Mouse (Mus musculus) MEL (cell line): ENCODE results near the gene Pigk. TPM values are rescaled to one million over a fixed set of nuclear protein-coding genes. Genes with fewer than 3 reads are reported as not detected.

ENCODE experiments used
- DNase-seq: peaks from one replicate; pipeline ENCODE4 v3.0.0; 2011; ENCODE audit warnings: low read depth, low spot score
- H3K27ac ChIP-seq: 2 replicates; pipeline ENCODE4 v1.5.1; 2012; ENCODE audit warnings: low read depth, mild to moderate bottlenecking, control low read depth, low read length, moderate library complexity; ENCODE audit not compliant: control insufficient read depth
- H3K27me3 ChIP-seq, 2 experiments: fragments of 150-350 bp in 1 of 2; sonication (generic) in 1 of 2; 2 replicates each; pipeline ENCODE4 v1.6.1; 2012; ENCODE audit warnings: low read length in 2 of 2, mild to moderate bottlenecking in 2 of 2, improper control_type of control experiment in 1 of 2, moderate library complexity in 1 of 2; ENCODE audit not compliant: insufficient read depth in 2 of 2, control insufficient read depth in 1 of 2
- H3K36me3 ChIP-seq, 2 experiments: 2 replicates each; pipeline ENCODE4 v1.6.1; 2012 to 2014; ENCODE audit warnings: low read length in 2 of 2, improper control_type of control experiment in 1 of 2, inconsistent platforms in 1 of 2, mild to moderate bottlenecking in 1 of 2; ENCODE audit not compliant: insufficient read depth in 2 of 2, control insufficient read depth in 1 of 2
- H3K4me1 ChIP-seq, 2 experiments: fragments of 150-350 bp in 1 of 2; sonication (generic) in 1 of 2; 2 replicates each; pipeline ENCODE4 v1.6.1; 2012; ENCODE audit warnings: low read length in 2 of 2, improper control_type of control experiment in 1 of 2, mild to moderate bottlenecking in 1 of 2; ENCODE audit not compliant: insufficient read depth in 2 of 2, control insufficient read depth in 1 of 2
- H3K4me3 ChIP-seq, 2 experiments: fragments of 150-350 bp in 1 of 2; sonication (generic) in 1 of 2; 2 replicates each; pipeline ENCODE4 v1.5.1; 2012; ENCODE audit warnings: low read depth in 2 of 2, low read length in 2 of 2, mild to moderate bottlenecking in 2 of 2, moderate library complexity in 2 of 2, control low read depth in 1 of 2, improper control_type of control experiment in 1 of 2; ENCODE audit not compliant: control insufficient read depth in 1 of 2, insufficient read depth in 1 of 2
- H3K79me2 ChIP-seq: 2 replicates; pipeline ENCODE4 v1.6.1; 2012; ENCODE audit warnings: mild to moderate bottlenecking, low read length, moderate library complexity; ENCODE audit not compliant: control insufficient read depth, poor library complexity, insufficient read depth
- H3K9ac ChIP-seq: 2 replicates; pipeline ENCODE4 v1.6.1; 2012; ENCODE audit warnings: low read depth, mild to moderate bottlenecking, control low read depth, low read length, moderate library complexity; ENCODE audit not compliant: control insufficient read depth, poor library complexity, severe bottlenecking
- H3K9me3 ChIP-seq: fragments of 150-350 bp; sonication (generic); replicated peaks from 2 replicates; pipeline ENCODE4 v1.6.1; 2012; ENCODE audit warnings: mild to moderate bottlenecking, low read length, improper control_type of control experiment, moderate library complexity; ENCODE audit not compliant: insufficient read depth
- BHLHE40 ChIP-seq: IDR thresholded peaks from 2 replicates; pipeline ENCODE4 v1.6.1; 2012; ENCODE audit warnings: low read depth, mild to moderate bottlenecking, inconsistent platforms, low read length, improper control_type of control experiment, borderline replicate concordance
- CHD2 ChIP-seq: IDR thresholded peaks from 2 replicates; pipeline ENCODE4 v1.6.1; 2011; ENCODE audit warnings: low read length, improper control_type of control experiment
- CTCF ChIP-seq, 3 experiments: IDR thresholded peaks in 2 of 3; conservative IDR thresholded peaks in 1 of 3; 2 replicates each; pipeline ENCODE4 v1.5.1; 2011 to 2012; ENCODE audit warnings: low read length in 3 of 3, low read depth in 2 of 3, mild to moderate bottlenecking in 2 of 3, improper control_type of control experiment in 1 of 3, inconsistent platforms in 1 of 3, mixed read lengths in 1 of 3, moderate library complexity in 1 of 3; ENCODE audit not compliant: control insufficient read depth in 1 of 3, insufficient read depth in 1 of 3, poor library complexity in 1 of 3, severe bottlenecking in 1 of 3
- ELF1 ChIP-seq: IDR thresholded peaks from 2 replicates; pipeline ENCODE4 v1.6.1; 2014; ENCODE audit warnings: low read depth, mild to moderate bottlenecking, inconsistent platforms, low read length, improper control_type of control experiment, moderate library complexity
- GATA1 ChIP-seq: IDR thresholded peaks from 2 replicates; pipeline ENCODE4 v1.6.1; 2011; ENCODE audit warnings: low read depth, low read length, improper control_type of control experiment
- HCFC1 ChIP-seq: IDR thresholded peaks from 2 replicates; pipeline ENCODE4 v1.6.1; 2012; ENCODE audit warnings: low read depth, mild to moderate bottlenecking, inconsistent platforms, low read length, improper control_type of control experiment, moderate library complexity
- JUND ChIP-seq: IDR thresholded peaks from 2 replicates; pipeline ENCODE4 v1.6.1; 2011; ENCODE audit warnings: low read depth, mild to moderate bottlenecking, improper control_type of control experiment, low read length
- MAX ChIP-seq: IDR thresholded peaks from 2 replicates; pipeline ENCODE4 v1.6.1; 2011; ENCODE audit warnings: low read length, improper control_type of control experiment
- MAZ ChIP-seq: IDR thresholded peaks from 2 replicates; pipeline ENCODE4 v1.6.1; 2012; ENCODE audit warnings: low read depth, mild to moderate bottlenecking, inconsistent platforms, low read length, improper control_type of control experiment
- MEF2A ChIP-seq: IDR thresholded peaks from 2 replicates; pipeline ENCODE4 v1.6.1; 2014; ENCODE audit warnings: low read depth, mild to moderate bottlenecking, inconsistent platforms, low read length, improper control_type of control experiment; ENCODE audit not compliant: poor library complexity, insufficient replicate concordance, severe bottlenecking; ENCODE audit errors: extremely low read depth
- MYB ChIP-seq: IDR thresholded peaks from 2 replicates; pipeline ENCODE4 v1.6.1; 2011; ENCODE audit warnings: mild to moderate bottlenecking, low read depth, low read length, improper control_type of control experiment
- NELFE ChIP-seq: IDR thresholded peaks from 2 replicates; pipeline ENCODE4 v1.6.1; 2011; ENCODE audit warnings: low read depth, low read length, improper control_type of control experiment
- NRF1 ChIP-seq: IDR thresholded peaks from 2 replicates; pipeline ENCODE4 v1.6.1; 2014; ENCODE audit warnings: low read depth, mild to moderate bottlenecking, inconsistent platforms, low read length, improper control_type of control experiment, moderate library complexity; ENCODE audit not compliant: poor library complexity, insufficient read depth, severe bottlenecking
- POLR2A ChIP-seq, 2 experiments: IDR thresholded peaks; 2 replicates each; pipeline ENCODE4 v1.6.1; 2011 to 2012; ENCODE audit warnings: low read length in 2 of 2, mild to moderate bottlenecking in 2 of 2, control low read depth in 1 of 2, improper control_type of control experiment in 1 of 2, low read depth in 1 of 2, moderate library complexity in 1 of 2; ENCODE audit not compliant: control insufficient read depth in 1 of 2, insufficient read depth in 1 of 2, poor library complexity in 1 of 2
- POLR2AphosphoS2 ChIP-seq: IDR thresholded peaks from 2 replicates; pipeline ENCODE4 v1.6.1; 2011; ENCODE audit warnings: low read length, improper control_type of control experiment
- POLR2AphosphoS5 ChIP-seq: IDR thresholded peaks from 2 replicates; pipeline ENCODE4 v1.6.1; 2012; ENCODE audit warnings: low read depth, borderline replicate concordance, mild to moderate bottlenecking, inconsistent platforms, low read length, moderate library complexity, mixed read lengths
- RAD21 ChIP-seq: IDR thresholded peaks from 2 replicates; pipeline ENCODE4 v1.6.1; 2011; ENCODE audit warnings: mild to moderate bottlenecking, low read depth, low read length, improper control_type of control experiment
- RCOR1 ChIP-seq: IDR thresholded peaks from 2 replicates; pipeline ENCODE4 v1.6.1; 2012; ENCODE audit warnings: low read depth, mild to moderate bottlenecking, inconsistent platforms, low read length, improper control_type of control experiment
- SIN3A ChIP-seq: IDR thresholded peaks from 2 replicates; pipeline ENCODE4 v1.6.1; 2012; ENCODE audit warnings: low read length, improper control_type of control experiment, inconsistent platforms
- SMC3 ChIP-seq: IDR thresholded peaks from 2 replicates; pipeline ENCODE4 v1.6.1; 2011; ENCODE audit warnings: low read depth, low read length, improper control_type of control experiment
- TAL1 ChIP-seq: IDR thresholded peaks from 2 replicates; pipeline ENCODE4 v1.6.1; 2012; ENCODE audit warnings: mild to moderate bottlenecking, inconsistent platforms, low read length, moderate library complexity, mixed read lengths
- TBP ChIP-seq: IDR thresholded peaks from 2 replicates; pipeline ENCODE4 v1.8.0; 2011; ENCODE audit warnings: low read depth, low read length, improper control_type of control experiment
- TCF12 ChIP-seq: IDR thresholded peaks from 2 replicates; pipeline ENCODE4 v1.6.1; 2014; ENCODE audit warnings: low read depth, mild to moderate bottlenecking, inconsistent platforms, low read length, improper control_type of control experiment, moderate library complexity
- UBTF ChIP-seq: IDR thresholded peaks from 2 replicates; pipeline ENCODE4 v1.6.1; 2012; ENCODE audit warnings: low read depth, mild to moderate bottlenecking, inconsistent platforms, low read length, improper control_type of control experiment, moderate library complexity, borderline replicate concordance; ENCODE audit not compliant: insufficient read depth
- USF1 ChIP-seq: IDR thresholded peaks from 2 replicates; pipeline ENCODE4 v1.6.1; 2014; ENCODE audit warnings: low read depth, mild to moderate bottlenecking, inconsistent platforms, low read length, improper control_type of control experiment, moderate library complexity
- USF2 ChIP-seq, 2 experiments: IDR thresholded peaks; 2 replicates each; pipeline ENCODE4 v1.6.1; 2011 to 2012; ENCODE audit warnings: improper control_type of control experiment in 2 of 2, low read length in 2 of 2, borderline replicate concordance in 1 of 2, inconsistent platforms in 1 of 2, low read depth in 1 of 2, mild to moderate bottlenecking in 1 of 2; ENCODE audit not compliant: insufficient read depth in 1 of 2
- ZKSCAN1 ChIP-seq: IDR thresholded peaks from 2 replicates; pipeline ENCODE4 v1.6.1; 2012; ENCODE audit warnings: low read depth, mild to moderate bottlenecking, inconsistent platforms, low read length, improper control_type of control experiment, moderate library complexity
- polyA plus RNA-seq, 2 experiments: library from polyadenylated mRNA; stranded (reverse) in 1 of 2; unstranded in 1 of 2; fragments of >175 nt in 1 of 2; fragments of >200 nt in 1 of 2; gene quantifications; 2 replicates each; pipeline versions ENCODE4 v1.2.1 to v1.2.4; 2012; ENCODE audit warnings: low replicate concordance in 2 of 2, low read depth in 1 of 2; ENCODE audit not compliant: insufficient read length in 2 of 2, insufficient read depth in 1 of 2, missing spikeins in 1 of 2
- total RNA-seq: library from RNA; depleted of rRNA; stranded (reverse); fragments of 300-350 nt; gene quantifications from 2 replicates; pipeline ENCODE4 v1.2.3, GENCODE M21; 2012

Gene Pigk
- total and polyA plus RNA-seq, 3 experiments, result 14.6 to 17.8 TPM; not detected in 1

DNA sequence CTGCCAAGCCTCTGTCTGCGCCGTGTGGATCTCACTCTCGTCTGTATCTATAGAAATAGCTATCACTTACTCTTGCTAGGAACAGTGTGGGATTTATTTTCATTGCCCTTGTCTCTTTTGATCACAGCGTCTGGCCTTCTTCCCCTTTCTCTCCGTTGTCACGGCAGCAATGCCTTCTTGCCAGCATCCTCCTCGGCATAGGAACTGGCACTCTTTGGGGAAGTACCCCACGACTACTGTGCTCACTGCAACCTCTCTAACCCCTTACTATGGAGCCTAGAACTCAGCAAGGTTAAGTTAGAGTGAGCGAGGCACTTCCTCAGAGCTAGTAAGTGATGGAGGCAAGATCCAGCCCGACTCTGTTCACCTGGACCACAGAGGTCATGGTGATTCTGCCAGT, 191.9 kb downstream of the Pigk start:
- TF ChIP-seq MYB (no peak), MEF2A (no peak), BHLHE40 (no peak), USF1 (no peak), NRF1 (no peak), ZKSCAN1 (no peak), JUND (no peak), HCFC1 (no peak), SIN3A (no peak), TAL1 (no peak), POLR2AphosphoS2 (no peak), CHD2 (no peak), RCOR1 (no peak), TBP (no peak), CTCF (IDR thresholded peaks at IDR 0.05 in 2 of 3, conservative IDR thresholded peaks at IDR 0.05 in 1 of 3; ENCODE audit: control insufficient read depth in 1 of 3, insufficient read depth in 1 of 3, low read depth in 2 of 3, low read length in 3 of 3, poor library complexity in 1 of 3, severe bottlenecking in 1 of 3) (no peak), GATA1 (no peak)
- Histone ChIP-seq H3K79me2 (no peaks in the 10 kb centered on the region), H3K4me1 (no peaks in the 10 kb centered on the region), H3K27me3 (peaks cover 0 to 11% of the 10 kb centered on the region in 2 experiments; a peak in 3 of 4 replicates), H3K36me3 (no peaks in the 10 kb centered on the region), H3K9me3 (no peaks in the 10 kb centered on the region), H3K9ac (no peak overlapping the region), H3K4me3 (no peak overlapping the region), H3K27ac (no peak overlapping the region)
- DNase-seq, result peak; percentile 24

- Histone ChIP-seq H3K9ac (no peak overlapping the region), H3K9me3 (no peaks in the 10 kb centered on the region), H3K27me3 (peaks cover 0 to 11% of the 10 kb centered on the region in 2 experiments; a peak in 3 of 4 replicates), H3K36me3 (no peaks in the 10 kb centered on the region), H3K4me1 (peaks cover 0 to 3% of the 10 kb centered on the region in 2 experiments; a peak in 1 of 4 replicates), H3K79me2 (no peaks in the 10 kb centered on the region), H3K27ac (no peak overlapping the region), H3K4me3 (no peak overlapping the region)
- no peak for TF ChIP-seq MAZ
- no peak for TF ChIP-seq TCF12
- no peak for TF ChIP-seq ELF1
- no peak for TF ChIP-seq JUND
- no peak for TF ChIP-seq MAX
- no peak for TF ChIP-seq USF2 (IDR thresholded peaks at IDR 0.05; ENCODE audit: borderline replicate concordance in 1 of 2, insufficient read depth in 1 of 2, low read depth in 1 of 2, low read length in 2 of 2)
- no peak for TF ChIP-seq POLR2AphosphoS5
- TF ChIP-seq RAD21, result no peak
- TF ChIP-seq MEF2A, result no peak
- TF ChIP-seq RCOR1, result no peak
- no peak for TF ChIP-seq SMC3
- TF ChIP-seq UBTF, result no peak
- TF ChIP-seq NELFE, result no peak
- no peak for TF ChIP-seq POLR2A (IDR thresholded peaks at IDR 0.05; ENCODE audit: control insufficient read depth in 1 of 2, insufficient read depth in 1 of 2, low read depth in 1 of 2, low read length in 2 of 2, poor library complexity in 1 of 2)
- no peak for TF ChIP-seq CHD2
- TF ChIP-seq CTCF (IDR thresholded peaks at IDR 0.05 in 2 of 3, conservative IDR thresholded peaks at IDR 0.05 in 1 of 3; ENCODE audit: control insufficient read depth in 1 of 3, insufficient read depth in 1 of 3, low read depth in 2 of 3, low read length in 3 of 3, poor library complexity in 1 of 3, severe bottlenecking in 1 of 3), result no peak
- TF ChIP-seq MYB, result no peak
- no peak for DNase-seq
These were observed 193.2 kb downstream of the Pigk start for GRCm38 (mm10) chr3:152907087-152907486.
